Mouse (Mus musculus): ENCODE data around the gene Trmt13. TPM values are rescaled to one million over a fixed set of nuclear protein-coding genes. Genes with fewer than 3 reads are reported as not detected.
"Not testable (repeated sequence)": the region's sequence is repeated elsewhere in the genome, so short reads cannot be mapped to it uniquely, and the experiment has no call there.

The Trmt13 gene
- 1 to 10 TPM; 6.2 TPM for total RNA-seq (2021)
- long read RNA-seq, experiment 1, partial matches to known transcripts: 1 of 8 reads
- long read RNA-seq, experiment 1, other reads (novel, unspliced or antisense): 7 of 8 reads
- long read RNA-seq, experiment 2, partial matches to known transcripts: 1 of 7 reads
- long read RNA-seq, experiment 2, other reads (novel, unspliced or antisense): 6 of 7 reads

GRCm38 (mm10) chr3:116614295-116614892 is at the start of gene Trmt13:
TSS of gene Trmt13 (minus strand) at chr3:116614587.
- Histone ChIP-seq H3K4me3 (peak within 1 kb of the TSS; percentile 36), H3K27ac (peak within 1 kb of the TSS; percentile 63)
- no peak for DNase-seq
- TF ChIP-seq CTCF (IDR thresholded peaks at IDR 0.05): no peak
- intact Hi-C loops (cut with DNase I): no loop called here

GRCm38 (mm10) chr3:116662463-116662863 is 48.1 kb upstream of the Trmt13 start, which contains the start of gene Mfsd14a:
TSS of gene Mfsd14a (minus strand) at chr3:116662677.
- H3K27ac ChIP-seq: peak within 1 kb of the TSS; percentile 97
- peak; percentile 100 for DNase-seq
- H3K4me3 ChIP-seq: peak within 1 kb of the TSS; percentile 91
- no peak for TF ChIP-seq CTCF (IDR thresholded peaks at IDR 0.05)
- intact Hi-C loops (cut with DNase I): no loop called here

- H3K4me3 ChIP-seq: peak overlapping the region; percentile 91
- intact Hi-C loops (cut with DNase I): no loop called here
- TF ChIP-seq CTCF (IDR thresholded peaks at IDR 0.05): no peak
- peak; percentile 77 for DNase-seq
- H3K27ac ChIP-seq: peak overlapping the region; percentile 97
Observed at GRCm38 (mm10) chr3:116661870-116662414, 47.6 kb upstream of the Trmt13 start.

GRCm38 (mm10) chr3:116661288-116661869 is 47.0 kb upstream of the Trmt13 start:
- intact Hi-C loops (cut with DNase I): no loop called here
- peak overlapping the region; percentile 91 for H3K4me3 ChIP-seq
- H3K27ac ChIP-seq: peak overlapping the region; percentile 97
- TF ChIP-seq CTCF (IDR thresholded peaks at IDR 0.05): no peak
- no peak for DNase-seq

GRCm38 (mm10) chr3:116659856-116660430 is 45.6 kb upstream of the Trmt13 start:
- intact Hi-C loops (cut with DNase I): no loop called here
- no peak for TF ChIP-seq CTCF (IDR thresholded peaks at IDR 0.05)
- no peak overlapping the region for H3K27ac ChIP-seq
- peak overlapping the region; percentile 6; the same call in 1 of the 2 replicates for H3K4me3 ChIP-seq
- DNase-seq: no peak

- H3K4me3 ChIP-seq: no peak overlapping the region
- H3K27ac ChIP-seq: peak overlapping the region; percentile 51
- TF ChIP-seq CTCF (IDR thresholded peaks at IDR 0.05): no peak
- no peak for DNase-seq
- intact Hi-C loops (cut with DNase I): no loop called here
Observed at GRCm38 (mm10) chr3:116658928-116659565, 44.7 kb upstream of the Trmt13 start.

- H3K27ac ChIP-seq: no peak overlapping the region
- no peak overlapping the region for H3K4me3 ChIP-seq
- intact Hi-C loops (cut with DNase I): no loop called here
- DNase-seq: no peak
- no peak for TF ChIP-seq CTCF (IDR thresholded peaks at IDR 0.05)
Observed at GRCm38 (mm10) chr3:116656184-116656965, 42.0 kb upstream of the Trmt13 start.

- intact Hi-C loops (cut with DNase I); H3K27ac ChIP-seq; DNase-seq; H3K4me3 ChIP-seq: not testable (repeated sequence)
Observed at GRCm38 (mm10) chr3:116654051-116654450, 39.7 kb upstream of the Trmt13 start.

- intact Hi-C loops (cut with DNase I): no loop called here
- DNase-seq: no peak
Observed at GRCm38 (mm10) chr3:116653278-116653945, 39.0 kb upstream of the Trmt13 start.

GRCm38 (mm10) chr3:116652033-116652446 is 37.7 kb upstream of the Trmt13 start:
- Histone ChIP-seq H3K27ac (no peak overlapping the region), H3K4me3 (no peak overlapping the region)
- intact Hi-C loops (cut with DNase I): no loop called here
- DNase-seq: no peak
- no peak for TF ChIP-seq CTCF (IDR thresholded peaks at IDR 0.05)

More at GRCm38 (mm10) chr3:116653278-116653945, 39.0 kb upstream of the Trmt13 start:
- H3K4me3 ChIP-seq: no peak overlapping the region
- TF ChIP-seq CTCF (IDR thresholded peaks at IDR 0.05): no peak
- no peak overlapping the region for H3K27ac ChIP-seq

GRCm38 (mm10) chr3:116650698-116651097 is 36.3 kb upstream of the Trmt13 start:
- H3K27ac ChIP-seq: no peak overlapping the region
- no peak for DNase-seq
- no peak overlapping the region for H3K4me3 ChIP-seq
- intact Hi-C loops (cut with DNase I): no loop called here
- no peak for TF ChIP-seq CTCF (IDR thresholded peaks at IDR 0.05)

All from gastrocnemius, adult 2 months (tissue).